Mouse (Mus musculus) forebrain, embryonic 15.5 days (tissue): ENCODE data around the gene Exosc6. TPM values are rescaled to one million over a fixed set of nuclear protein-coding genes. Genes with fewer than 3 reads are reported as not detected.
"Not testable (repeated sequence)": the region's sequence is repeated elsewhere in the genome, so short reads cannot be mapped to it uniquely, and the experiment has no call there.

Experiments used
- ATAC-seq: fragments of 200-750 bp; cut with Nextera tagmentation; replicated peaks from 2 replicates; pipeline ENCODE4 v1.8.0; 2017; ENCODE audit warnings: mild to moderate bottlenecking, moderate TSS enrichment, moderate library complexity
- H3K27ac ChIP-seq: fragments of 300-500 bp; sonication (generic); replicated peaks from 2 replicates; pipeline ENCODE4 v1.5.1; 2015; ENCODE audit warnings: mild to moderate bottlenecking, inconsistent platforms
- H3K27me3 ChIP-seq: fragments of 300-500 bp; sonication (generic); 2 replicates; pipeline ENCODE4 v1.6.1; 2015; ENCODE audit warnings: inconsistent platforms
- H3K36me3 ChIP-seq: fragments of 300-500 bp; sonication (generic); 2 replicates; pipeline ENCODE4 v1.6.1; 2015; ENCODE audit warnings: mild to moderate bottlenecking, inconsistent platforms
- H3K4me1 ChIP-seq: fragments of 300-500 bp; sonication (generic); 2 replicates; pipeline ENCODE4 v1.6.1; 2015; ENCODE audit warnings: inconsistent platforms
- H3K4me2 ChIP-seq: fragments of 300-500 bp; sonication (generic); replicated peaks from 2 replicates; pipeline ENCODE4 v1.6.1; 2015; ENCODE audit warnings: mild to moderate bottlenecking, inconsistent platforms
- H3K4me3 ChIP-seq: fragments of 300-500 bp; sonication (generic); 2 replicates; pipeline ENCODE4 v1.5.1; 2015; ENCODE audit warnings: mild to moderate bottlenecking, inconsistent platforms
- H3K9ac ChIP-seq: fragments of 300-500 bp; sonication (generic); replicated peaks from 2 replicates; pipeline ENCODE4 v1.6.1; 2015; ENCODE audit warnings: mild to moderate bottlenecking, inconsistent platforms
- H3K9me3 ChIP-seq: fragments of 300-500 bp; sonication (generic); 2 replicates; pipeline ENCODE4 v1.6.1; 2016; ENCODE audit warnings: inconsistent platforms
- WGBS: fragments of 180-500 bp; shearing (Covaris S2); methylation state at CpG from one replicate; pipeline ENCODE4 v1.1.7; 2015; ENCODE audit warnings: mixed read lengths; 5-methylcytosine and 5-hydroxymethylcytosine counted together
- microRNA-seq: library from miRNA; unstranded; fragments of <30 nt; microRNA quantifications from one replicate; pipeline ENCODE4, GENCODE M21; 2016
- polyA plus RNA-seq: library from polyadenylated mRNA; unstranded; fragments of >200 nt; fragmentation: Nextera tagmentation; extraction: Ambion mirVana; gene quantifications from 2 replicates; pipeline ENCODE4 v1.2.1, GENCODE M21; 2015

Exosc6 gene
- polyA plus RNA-seq, 1 experiment from 2014 or later, result not detected

- H3K36me3 ChIP-seq, result no peaks in the 10 kb centered on the region
- peak; percentile 94 for ATAC-seq
- H3K9ac ChIP-seq, result peak within 1 kb of the TSS; percentile 68
- H3K4me2 ChIP-seq, result peak within 1 kb of the TSS; percentile 88
- 6% methylated on average over 42 of the region's 72 CpGs for WGBS
- no peaks in the 10 kb centered on the region for H3K9me3 ChIP-seq
- peak within 1 kb of the TSS; percentile 76 for H3K4me3 ChIP-seq
- no peaks in the 10 kb centered on the region for H3K27me3 ChIP-seq
- peak within 1 kb of the TSS; percentile 71 for H3K27ac ChIP-seq
- H3K4me1 ChIP-seq, result peaks cover 17% of the 10 kb centered on the region
Measured at GRCm38 (mm10) chr8:111093865-111094718, 38.0 kb downstream of the Exosc6 start, which contains the start of gene Pdpr. TSS of gene Pdpr (plus strand) at chr8:111094630.

- under 1% methylated on average over 64 of the region's 69 CpGs for WGBS
Measured at GRCm38 (mm10) chr8:111094719-111095302, 38.7 kb downstream of the Exosc6 start.

More at GRCm38 (mm10) chr8:111094719-111095302, 38.7 kb downstream of the Exosc6 start:
- peak overlapping the region; percentile 77 for H3K4me2 ChIP-seq
- H3K4me1 ChIP-seq, result peaks cover 17% of the 10 kb centered on the region
- peak overlapping the region; percentile 61 for H3K9ac ChIP-seq
- not testable (repeated sequence) for H3K36me3 ChIP-seq, H3K9me3 ChIP-seq, H3K27me3 ChIP-seq
- H3K27ac ChIP-seq, result 0 out of 2 replicates have a peak overlapping the region, but pooled peaks have one; percentile 31
- H3K4me3 ChIP-seq, result peak overlapping the region; percentile 76
- ATAC-seq, result peak; percentile 69

Small RNA genes within 50 kb of the gene (microRNA-seq; reads per million reads assigned to microRNA genes)
- gene Gm24103 (not detected), gene Mir3473d (not detected)

Other genes starting within 250 kb of the Exosc6 start
- gene Cog4, start 209.7 kb upstream of the Exosc6 start, polyA plus RNA-seq, result 67.1 and 70.0 TPM in 2 replicates
- 121 TPM in 2 replicates for gene Sf3b3, start 209.6 kb upstream of the Exosc6 start, polyA plus RNA-seq
- gene Fuk, start 153.9 kb upstream of the Exosc6 start, polyA plus RNA-seq, result 8.5 and 8.7 TPM in 2 replicates
- 24.5 and 25.8 TPM in 2 replicates for gene St3gal2, start 136.4 kb upstream of the Exosc6 start, polyA plus RNA-seq
- 13.0 and 13.5 TPM in 2 replicates for gene Ddx19a, start 58.5 kb upstream of the Exosc6 start, polyA plus RNA-seq
- gene Ddx19b, start 24.6 kb upstream of the Exosc6 start, polyA plus RNA-seq, result 8.2 and 8.9 TPM in 2 replicates
- gene Aars, start 23.2 kb upstream of the Exosc6 start, polyA plus RNA-seq, result 68.8 and 69.6 TPM in 2 replicates
- 0.60 and 0.79 TPM in 2 replicates for gene Clec18a, start 36.1 kb downstream of the Exosc6 start, polyA plus RNA-seq
- 11.5 and 14.0 TPM in 2 replicates for gene Pdpr, start 38.3 kb downstream of the Exosc6 start, polyA plus RNA-seq
- gene Glg1, start 202.9 kb downstream of the Exosc6 start, polyA plus RNA-seq, result 61.8 and 70.8 TPM in 2 replicates
- 34.3 and 34.9 TPM in 2 replicates for gene Rfwd3, start 243.9 kb downstream of the Exosc6 start, polyA plus RNA-seq